Mouse (Mus musculus) cerebellum, adult 9-10 months (tissue): ENCODE measurements at regions not wholly inside any gene's neighbourhood (a gene's known extent, or its start where the extent isn't known, plus 50 kb on each side); places are given as distances from the start of the nearest gene placed in this dataset.

Experiments
- DNase-seq: peaks from one replicate; pipeline ENCODE4 v3.0.0; 2022

- DNase-seq = no peak
Observed at GRCm38 (mm10) chr9:32057427-32058115, 58.4 kb upstream of the Arhgap32 start.

- DNase-seq = no peak
Observed at GRCm38 (mm10) chr9:32062740-32063139, 53.2 kb upstream of the Arhgap32 start.

DNA sequence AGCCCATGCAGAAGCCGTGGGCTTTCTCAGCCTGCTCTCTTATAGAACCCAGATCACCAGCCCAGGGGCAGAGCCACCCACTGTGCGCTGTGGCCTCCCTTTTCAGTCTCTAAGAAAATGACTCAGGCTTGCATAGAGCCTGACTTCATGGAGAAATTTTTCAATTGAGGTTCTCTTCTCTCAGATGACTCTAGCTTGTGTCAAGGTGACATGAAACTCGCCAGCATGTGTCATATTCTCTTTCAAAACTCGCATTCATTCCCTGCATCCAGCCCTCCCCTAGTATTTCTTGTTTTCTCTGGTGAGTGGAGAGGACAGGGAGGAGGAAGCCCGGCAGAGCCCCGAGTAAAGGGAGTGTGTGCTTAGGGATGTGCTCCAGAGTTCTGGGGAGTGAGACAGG is 52.4 kb upstream of the Arhgap32 start:
- no peak for DNase-seq

GRCm38 (mm10) chr9:32064007-32064550 is 51.9 kb upstream of the Arhgap32 start:
- DNase-seq = no peak
